Mouse (Mus musculus) neural tube, embryonic 12.5 days (tissue): ENCODE data around the gene Rxfp4. TPM values are rescaled to one million over a fixed set of nuclear protein-coding genes. Genes with fewer than 3 reads are reported as not detected.
A peak's percentile ranks its signal among the peaks of the same experiment; 100 is the strongest.
"Not testable (repeated sequence)": the region's sequence is repeated elsewhere in the genome, so short reads cannot be mapped to it uniquely, and the experiment has no call there.

ENCODE experiments used
- ATAC-seq: fragments of 200-750 bp; cut with Nextera tagmentation; 2 replicates; pipeline ENCODE4 v1.8.0; 2017; ENCODE audit warnings: low read depth, mild to moderate bottlenecking, moderate TSS enrichment, moderate library complexity; ENCODE audit not compliant: low FRiP score
- H3K27ac ChIP-seq: fragments of 300-500 bp; sonication (generic); 2 replicates; pipeline ENCODE4 v1.5.1; 2016
- H3K27me3 ChIP-seq: fragments of 300-500 bp; sonication (generic); replicated peaks from 2 replicates; pipeline ENCODE4 v1.6.1; 2016; ENCODE audit warnings: mild to moderate bottlenecking
- H3K36me3 ChIP-seq: fragments of 300-500 bp; sonication (generic); 2 replicates; pipeline ENCODE4 v1.6.1; 2016; ENCODE audit warnings: mild to moderate bottlenecking
- H3K4me1 ChIP-seq: fragments of 300-500 bp; sonication (generic); 2 replicates; pipeline ENCODE4 v1.6.1; 2016
- H3K4me2 ChIP-seq: fragments of 300-500 bp; sonication (generic); replicated peaks from 2 replicates; pipeline ENCODE4 v1.6.1; 2016; ENCODE audit warnings: mild to moderate bottlenecking
- H3K4me3 ChIP-seq: fragments of 300-500 bp; sonication (generic); 2 replicates; pipeline ENCODE4 v1.5.1; 2016
- H3K9ac ChIP-seq: fragments of 300-500 bp; sonication (generic); 2 replicates; pipeline ENCODE4 v1.6.1; 2016; ENCODE audit warnings: mild to moderate bottlenecking
- H3K9me3 ChIP-seq: fragments of 300-500 bp; sonication (generic); 2 replicates; pipeline ENCODE4 v1.6.1; 2016; ENCODE audit warnings: mild to moderate bottlenecking
- WGBS: fragments of 180-500 bp; shearing (Covaris S2); methylation state at CpG from one replicate; pipeline ENCODE4 v1.1.7; 2016; 5-methylcytosine and 5-hydroxymethylcytosine counted together
- polyA plus RNA-seq: library from polyadenylated mRNA; unstranded; fragments of >200 nt; fragmentation: Nextera tagmentation; extraction: Ambion mirVana; gene quantifications from 2 replicates; pipeline ENCODE4 v1.2.1, GENCODE M21; 2016

Gene Rxfp4
- polyA plus RNA-seq, 1 experiment from 2014 or later = not detected

GRCm38 (mm10) chr3:88615902-88616391 lies 37.0 kb downstream of the Rxfp4 start:
- Histone ChIP-seq H3K27ac (no peak overlapping the region), H3K27me3 (no peaks in the 10 kb centered on the region), H3K4me3 (no peak overlapping the region), H3K9ac (no peak overlapping the region), H3K9me3 (no peaks in the 10 kb centered on the region), H3K36me3 (no peaks in the 10 kb centered on the region), H3K4me1 (peaks cover 18% of the 10 kb centered on the region), H3K4me2 (no peak overlapping the region)
- ATAC-seq = no peak
- 49% methylated on average over 9 of the region's 9 CpGs for WGBS

- no peak overlapping the region for H3K4me3 ChIP-seq
- no peak overlapping the region for H3K4me2 ChIP-seq
- ATAC-seq = no peak
- H3K27me3 ChIP-seq = no peaks in the 10 kb centered on the region
- WGBS = 71% methylated on average over 5 of the region's 5 CpGs
- H3K27ac ChIP-seq = no peak overlapping the region
- no peak overlapping the region for H3K9ac ChIP-seq
- H3K9me3 ChIP-seq = no peaks in the 10 kb centered on the region
- H3K36me3 ChIP-seq = no peaks in the 10 kb centered on the region
- H3K4me1 ChIP-seq = peaks cover 10% of the 10 kb centered on the region; the same call in 1 of the 2 replicates
Observed at GRCm38 (mm10) chr3:88615117-88615516, 37.8 kb downstream of the Rxfp4 start.

- no peak for ATAC-seq
- WGBS = 81% methylated on average over 8 of the region's 8 CpGs
- no peak overlapping the region for H3K27ac ChIP-seq
Observed at GRCm38 (mm10) chr3:88614418-88614817, 38.5 kb downstream of the Rxfp4 start.

GRCm38 (mm10) chr3:88609066-88609465 lies 43.9 kb downstream of the Rxfp4 start:
- Histone ChIP-seq H3K27me3 (no peaks in the 10 kb centered on the region), H3K4me1 (peaks cover 10% of the 10 kb centered on the region), H3K4me2 (no peak overlapping the region), H3K4me3 (no peak overlapping the region), H3K9me3 (no peaks in the 10 kb centered on the region), H3K36me3 (no peaks in the 10 kb centered on the region), H3K27ac (no peak overlapping the region), H3K9ac (no peak overlapping the region)
- ATAC-seq = no peak
- 75% methylated on average over 4 of the region's 4 CpGs for WGBS

More at GRCm38 (mm10) chr3:88614418-88614817, 38.5 kb downstream of the Rxfp4 start:
- Histone ChIP-seq H3K9ac (no peak overlapping the region), H3K9me3 (no peaks in the 10 kb centered on the region), H3K36me3 (no peaks in the 10 kb centered on the region), H3K4me1 (peaks cover 10% of the 10 kb centered on the region; the same call in 1 of the 2 replicates), H3K4me3 (no peak overlapping the region), H3K27me3 (no peaks in the 10 kb centered on the region), H3K4me2 (no peak overlapping the region)

GRCm38 (mm10) chr3:88607758-88608138 lies 45.2 kb downstream of the Rxfp4 start:
- Histone ChIP-seq H3K4me3 (0 out of 2 replicates have a peak overlapping the region, but pooled peaks have one; percentile 18), H3K27me3 (no peaks in the 10 kb centered on the region), H3K36me3 (no peaks in the 10 kb centered on the region), H3K9ac (peak overlapping the region; percentile 29), H3K9me3 (no peaks in the 10 kb centered on the region), H3K4me2 (peak overlapping the region; percentile 63), H3K4me1 (peaks cover 10% of the 10 kb centered on the region), H3K27ac (no peak overlapping the region)
- peak; percentile 69 for ATAC-seq
- 21% methylated on average over 10 of the region's 10 CpGs for WGBS

- H3K4me3 ChIP-seq = peak overlapping the region; percentile 18
- H3K9ac ChIP-seq = peak overlapping the region; percentile 39
- peaks cover 10% of the 10 kb centered on the region for H3K4me1 ChIP-seq
- no peaks in the 10 kb centered on the region for H3K9me3 ChIP-seq
- H3K27ac ChIP-seq = no peak overlapping the region
- H3K27me3 ChIP-seq = no peaks in the 10 kb centered on the region
- no peaks in the 10 kb centered on the region for H3K36me3 ChIP-seq
- 1% methylated on average over 20 of the region's 20 CpGs for WGBS
- peak overlapping the region; percentile 63 for H3K4me2 ChIP-seq
- ATAC-seq = peak; percentile 88
Observed at GRCm38 (mm10) chr3:88607065-88607757, 45.7 kb downstream of the Rxfp4 start.

GRCm38 (mm10) chr3:88605666-88606065 lies 47.3 kb downstream of the Rxfp4 start, which contains the start of gene Arhgef2:
TSS of gene Arhgef2 (plus strand) at chr3:88605966.
- Histone ChIP-seq H3K4me2 (peak within 1 kb of the TSS; percentile 63), H3K4me1 (peaks cover 10% of the 10 kb centered on the region), H3K9ac (peak within 1 kb of the TSS; percentile 39)
- not testable (repeated sequence) for ATAC-seq, H3K4me3 ChIP-seq, H3K27me3 ChIP-seq, H3K36me3 ChIP-seq, H3K27ac ChIP-seq, H3K9me3 ChIP-seq
- 93% methylated on average over 2 of the region's 2 CpGs for WGBS

GRCm38 (mm10) chr3:88604863-88605262 lies 48.1 kb downstream of the Rxfp4 start:
- Histone ChIP-seq H3K4me1 (peaks cover 10% of the 10 kb centered on the region), H3K36me3 (no peaks in the 10 kb centered on the region), H3K27me3 (no peaks in the 10 kb centered on the region), H3K4me2 (no peak overlapping the region), H3K9me3 (no peaks in the 10 kb centered on the region), H3K4me3 (no peak overlapping the region), H3K9ac (no peak overlapping the region), H3K27ac (no peak overlapping the region)
- WGBS = 92% methylated on average over 7 of the region's 7 CpGs
- ATAC-seq = no peak

GRCm38 (mm10) chr3:88603714-88604161 lies 49.2 kb downstream of the Rxfp4 start:
- ATAC-seq = no peak
- Histone ChIP-seq H3K4me1 (peaks cover 10% of the 10 kb centered on the region), H3K9ac (no peak overlapping the region), H3K27ac (no peak overlapping the region), H3K27me3 (no peaks in the 10 kb centered on the region), H3K9me3 (no peaks in the 10 kb centered on the region), H3K36me3 (no peaks in the 10 kb centered on the region), H3K4me3 (no peak overlapping the region), H3K4me2 (no peak overlapping the region)
- 26% methylated on average over 6 of the region's 6 CpGs for WGBS

GRCm38 (mm10) chr3:88602466-88602865 lies 50.5 kb downstream of the Rxfp4 start:
- Histone ChIP-seq H3K36me3 (no peaks in the 10 kb centered on the region), H3K9ac (no peak overlapping the region), H3K4me2 (no peak overlapping the region), H3K4me3 (no peak overlapping the region), H3K4me1 (peaks cover 4% of the 10 kb centered on the region; the same call in 1 of the 2 replicates), H3K9me3 (no peaks in the 10 kb centered on the region), H3K27ac (no peak overlapping the region), H3K27me3 (no peaks in the 10 kb centered on the region)
- WGBS = 63% methylated on average over 4 of the region's 4 CpGs
- ATAC-seq = no peak
